Mouse (Mus musculus) lung, postnatal 4 days (tissue): ENCODE measurements around the gene Kcnq1.

Experiments
- DNase-seq, 2 experiments: peaks; one replicate each; pipeline ENCODE4 v3.0.0; 2021

Gene Kcnq1

DNA sequence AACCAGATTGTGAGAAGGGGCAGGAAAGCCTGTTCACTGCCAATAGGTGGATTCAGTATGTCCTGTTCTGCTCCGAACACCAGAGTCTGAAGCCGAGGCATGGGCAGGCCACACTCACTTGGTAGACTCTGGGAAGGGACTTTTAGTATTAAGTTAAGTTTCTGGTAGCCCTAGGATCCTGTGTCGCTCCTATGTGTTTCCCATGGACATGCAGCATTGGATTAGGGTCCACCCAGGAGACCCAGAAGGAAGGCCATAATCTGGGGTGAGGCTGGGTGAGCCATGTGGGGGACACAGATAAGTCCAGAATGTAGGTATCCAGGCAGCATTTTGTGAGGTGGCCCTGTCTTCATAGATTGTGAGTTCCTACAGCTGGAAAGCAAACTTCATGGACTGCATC, 81.0 kb downstream of the Kcnq1 start:
- DNase-seq = no peak

DNA sequence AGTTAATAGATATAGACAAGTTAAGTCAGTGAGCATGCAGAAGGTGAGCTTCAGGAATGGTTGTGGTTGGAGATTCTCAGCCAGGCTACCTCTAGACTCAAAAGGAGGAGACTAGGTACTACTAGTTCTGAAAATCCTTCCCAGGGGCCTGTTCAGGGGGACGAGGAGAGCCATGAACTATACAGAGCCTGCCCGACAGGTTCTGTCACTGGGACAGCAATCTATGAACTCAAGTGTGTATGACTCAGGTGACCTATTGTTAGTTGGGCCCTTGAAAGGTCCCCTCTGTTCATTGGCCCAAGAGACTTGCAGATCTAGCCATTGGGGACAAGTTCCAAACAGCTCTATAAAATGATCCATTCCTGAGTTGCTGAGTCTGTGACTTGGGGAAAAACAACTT, 82.4 kb downstream of the Kcnq1 start:
- DNase-seq = no peak

DNA sequence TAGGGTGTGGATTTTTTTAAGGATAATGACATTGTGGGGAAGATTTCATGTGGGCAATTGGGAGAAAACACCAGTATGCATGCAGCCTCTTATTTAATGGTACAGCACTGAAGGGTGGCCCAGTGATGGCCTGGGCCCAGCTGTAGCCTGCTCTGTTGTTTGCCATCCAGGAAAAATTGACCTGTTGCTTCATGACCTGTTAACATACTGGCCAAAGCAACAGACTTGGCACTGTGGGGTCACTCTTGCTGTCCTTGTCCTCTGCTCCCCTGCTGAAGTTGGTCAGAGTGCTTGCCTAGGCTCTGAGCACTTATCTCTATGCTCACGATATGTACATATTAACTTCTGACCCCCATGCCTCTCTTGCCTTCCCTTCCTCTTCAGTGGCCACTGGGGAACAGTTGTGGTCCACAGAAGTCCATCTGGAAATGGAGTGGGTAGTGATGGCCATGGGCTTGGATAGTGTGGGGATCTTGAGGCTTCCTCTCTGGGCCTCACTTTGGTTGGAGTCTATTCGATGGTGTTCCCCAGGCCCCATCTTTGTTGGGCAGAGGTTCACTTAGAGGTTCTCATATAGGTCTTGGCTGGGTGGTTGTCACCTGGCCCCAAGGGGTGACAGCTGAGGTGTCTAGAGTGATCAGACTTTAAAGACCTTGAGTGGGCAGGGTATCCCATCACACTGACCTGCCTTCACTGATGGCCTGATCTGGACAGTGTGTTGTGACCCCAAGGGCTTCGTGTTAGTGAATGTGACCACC, 84.0 kb downstream of the Kcnq1 start:
- no peak for DNase-seq

DNA sequence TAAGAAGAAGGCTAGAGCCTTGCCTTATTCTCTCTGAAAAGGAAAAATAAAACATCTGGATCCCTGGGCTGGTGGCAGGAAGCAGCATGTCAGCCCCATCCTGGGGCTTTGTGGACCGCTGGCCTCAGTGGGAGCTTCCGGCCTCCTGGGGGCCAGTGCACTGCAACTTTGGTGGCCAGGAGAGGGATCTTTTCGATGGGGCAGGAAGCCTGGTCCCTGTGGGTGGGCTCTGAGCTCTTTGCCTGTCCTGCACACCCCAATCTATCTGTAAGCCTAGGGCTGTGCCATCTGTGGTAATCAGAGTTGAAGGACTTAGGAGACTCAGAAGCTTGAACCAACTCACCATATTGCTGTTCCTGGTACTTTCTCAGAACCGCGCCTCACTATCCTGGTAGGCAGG, 84.7 kb downstream of the Kcnq1 start:
- DNase-seq = no peak

DNA sequence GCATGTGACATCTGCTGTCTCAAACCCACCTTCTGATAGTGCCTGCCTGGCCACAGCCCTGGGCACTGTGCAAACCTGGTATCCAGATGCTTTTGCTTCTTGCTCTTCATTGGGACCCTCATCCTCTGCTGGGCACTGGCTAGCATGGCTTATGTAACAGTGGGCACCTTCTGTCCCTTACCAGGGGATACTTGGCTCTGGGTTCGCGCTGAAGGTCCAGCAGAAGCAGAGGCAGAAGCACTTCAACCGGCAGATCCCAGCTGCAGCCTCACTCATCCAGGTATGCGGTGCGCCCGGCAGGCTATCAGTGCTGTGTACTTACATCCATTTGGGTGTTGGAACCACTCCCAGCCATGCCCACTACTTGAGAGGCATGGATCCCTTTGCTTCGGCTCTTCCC, 86.2 kb downstream of the Kcnq1 start:
- DNase-seq = peak in 1 of 2 experiments; percentile 2

DNA sequence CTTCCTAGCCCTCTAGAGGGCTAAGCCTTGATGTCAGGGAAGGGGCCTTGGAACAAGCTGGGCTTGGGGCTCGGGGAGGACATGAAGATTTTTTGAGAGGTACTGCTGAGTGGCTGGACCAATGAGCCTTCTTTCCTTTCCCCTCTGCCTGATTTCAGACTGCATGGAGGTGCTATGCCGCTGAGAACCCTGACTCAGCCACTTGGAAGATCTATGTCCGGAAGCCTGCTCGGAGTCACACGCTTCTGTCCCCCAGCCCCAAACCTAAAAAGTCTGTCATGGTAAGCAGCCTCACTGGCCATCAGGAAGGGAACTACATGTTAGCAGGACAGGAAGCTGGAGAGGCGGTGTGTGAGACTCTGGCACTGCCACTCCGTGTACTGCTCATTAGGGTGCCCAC, 87.9 kb downstream of the Kcnq1 start:
- no peak for DNase-seq

DNA sequence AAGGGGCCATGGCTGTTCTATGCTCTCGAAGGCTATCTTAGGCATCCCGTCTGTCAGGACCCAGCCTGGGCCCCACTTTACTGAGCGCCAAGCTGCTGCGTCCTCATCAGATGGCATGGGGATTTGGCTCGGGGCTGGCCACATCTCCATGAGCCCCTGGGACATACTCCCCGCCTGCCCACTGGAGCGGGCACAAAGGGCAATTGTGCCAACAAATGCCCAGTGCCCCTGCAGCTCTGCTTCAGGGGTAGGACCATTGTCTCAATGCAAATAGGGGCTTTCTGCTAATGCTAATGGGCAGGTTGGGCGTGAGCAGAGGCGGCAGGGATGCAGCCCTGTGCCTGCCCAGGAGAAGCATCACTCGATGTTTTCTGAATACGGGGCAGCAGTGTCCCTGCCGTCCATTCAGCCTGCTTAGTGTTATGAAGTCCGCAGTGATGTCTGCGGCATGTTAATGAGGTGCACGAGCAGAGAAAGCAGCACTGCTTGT, 91.8 kb downstream of the Kcnq1 start:
- peak in 1 of 2 experiments; percentile 14 for DNase-seq

DNA sequence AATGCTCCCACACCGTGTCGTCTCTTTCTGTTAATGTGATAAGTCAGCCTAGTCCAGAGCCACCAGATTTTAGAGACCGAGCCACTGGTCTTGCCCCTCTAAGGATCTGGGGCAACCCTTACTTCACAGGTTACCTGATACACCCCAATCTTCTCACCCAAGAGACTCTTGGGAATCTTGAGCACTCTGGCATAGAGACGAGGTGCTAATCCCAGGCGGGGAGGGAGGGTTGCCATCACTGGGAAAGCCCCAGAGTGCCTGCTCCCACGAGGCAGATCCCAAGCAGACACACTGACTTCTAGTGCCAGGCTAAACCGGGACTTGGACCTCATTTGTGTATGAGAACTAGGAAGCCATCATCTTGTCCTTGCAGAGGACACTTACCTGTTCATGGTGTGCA, 92.3 kb downstream of the Kcnq1 start:
- no peak for DNase-seq

DNA sequence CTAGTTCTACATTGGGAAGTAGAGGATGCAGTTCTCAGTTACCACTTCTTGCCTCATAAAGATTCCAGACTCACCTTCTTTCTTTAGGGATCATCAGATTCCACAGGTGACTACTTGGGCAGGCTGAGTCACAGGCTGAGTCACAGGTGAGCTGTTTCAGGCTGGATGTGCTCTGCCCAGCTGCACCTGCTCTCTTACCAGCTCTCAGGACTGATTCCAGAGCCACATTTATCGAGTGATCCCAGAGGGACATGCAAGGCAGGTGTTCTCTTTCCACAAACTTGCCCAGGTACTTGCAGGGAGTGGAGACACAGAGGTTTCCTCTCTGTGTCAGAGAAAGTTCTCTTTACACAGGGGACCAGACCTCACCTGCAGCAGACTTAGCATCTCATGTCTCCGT, 95.1 kb downstream of the Kcnq1 start:
- DNase-seq = peak in 1 of 2 experiments; percentile 6

DNA sequence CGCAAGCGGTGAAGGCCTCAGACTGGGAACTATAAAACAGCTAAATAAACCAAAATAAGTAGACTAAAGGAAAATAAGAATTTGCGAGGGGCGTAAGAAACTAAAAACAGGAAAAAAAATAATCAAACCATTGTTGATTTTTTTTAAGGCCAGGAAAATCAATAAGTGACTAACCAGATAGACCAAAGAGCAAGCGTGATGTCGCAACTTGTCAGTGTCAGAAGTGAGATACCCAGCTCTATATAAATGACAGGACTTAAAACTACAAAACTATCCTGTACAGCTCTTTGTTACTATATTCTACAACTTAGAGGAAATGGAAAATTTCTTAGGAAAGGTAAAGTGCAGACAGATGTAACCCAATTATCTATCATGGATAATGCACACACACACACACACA, 97.7 kb downstream of the Kcnq1 start:
- no peak for DNase-seq

DNA sequence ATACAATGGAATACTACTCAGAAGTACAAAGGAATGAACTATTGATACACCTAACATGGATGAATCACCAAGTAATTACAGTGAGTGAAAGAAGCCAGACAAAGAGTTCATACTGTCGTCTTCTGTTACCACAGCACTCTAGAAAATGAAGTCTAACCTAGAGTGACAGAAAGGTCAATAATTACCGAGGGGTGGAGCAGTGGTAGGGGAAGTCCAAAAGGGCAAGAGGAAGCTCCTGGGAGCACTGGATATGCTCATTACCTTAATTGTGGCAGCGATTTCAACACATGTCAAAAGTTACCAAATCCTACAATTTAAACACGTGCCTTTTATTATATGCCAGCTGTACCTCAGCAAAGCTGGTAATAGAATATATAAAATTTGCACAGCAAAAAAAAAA, 100.9 kb downstream of the Kcnq1 start:
- no peak for DNase-seq

DNA sequence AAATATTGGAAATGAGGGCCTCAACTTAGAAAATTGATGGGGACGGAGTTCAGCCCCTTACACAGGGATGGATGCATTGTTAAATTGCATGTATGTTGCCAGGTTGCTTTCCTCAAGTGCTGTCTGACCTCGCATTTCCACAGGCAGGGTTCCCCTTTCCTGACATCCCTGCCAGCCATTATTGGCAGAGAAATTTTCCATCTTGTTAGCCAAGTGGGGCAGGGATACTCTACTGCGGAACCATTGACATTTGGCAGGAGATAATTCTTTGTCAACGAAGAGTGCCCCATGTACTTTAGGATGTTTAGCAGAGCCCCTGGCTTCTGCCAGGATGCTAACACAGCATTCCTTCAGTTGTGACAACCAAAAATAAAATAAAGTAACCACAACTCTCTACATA, 104.6 kb downstream of the Kcnq1 start:
- DNase-seq = peak in 1 of 2 experiments; percentile 38

DNA sequence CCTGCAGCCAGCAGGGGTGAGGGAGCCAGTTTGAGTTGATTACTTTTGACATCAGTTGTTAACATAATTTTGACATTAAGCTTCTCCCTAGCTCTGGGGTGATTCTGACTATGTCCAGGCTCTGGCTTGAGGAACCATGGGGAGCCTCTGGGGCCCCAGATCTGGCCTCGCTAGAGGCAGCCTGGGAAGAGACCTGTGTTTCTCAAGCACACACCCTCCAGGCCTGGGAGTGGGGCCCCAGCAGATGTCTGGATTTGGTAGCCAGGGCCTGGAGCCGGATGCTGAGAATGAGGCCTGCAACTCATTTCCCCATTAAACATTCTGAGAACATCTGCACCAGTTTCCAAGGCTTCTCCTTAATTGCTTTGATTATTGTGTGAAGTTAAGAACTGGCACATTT, 145.0 kb downstream of the Kcnq1 start:
- no peak for DNase-seq

DNA sequence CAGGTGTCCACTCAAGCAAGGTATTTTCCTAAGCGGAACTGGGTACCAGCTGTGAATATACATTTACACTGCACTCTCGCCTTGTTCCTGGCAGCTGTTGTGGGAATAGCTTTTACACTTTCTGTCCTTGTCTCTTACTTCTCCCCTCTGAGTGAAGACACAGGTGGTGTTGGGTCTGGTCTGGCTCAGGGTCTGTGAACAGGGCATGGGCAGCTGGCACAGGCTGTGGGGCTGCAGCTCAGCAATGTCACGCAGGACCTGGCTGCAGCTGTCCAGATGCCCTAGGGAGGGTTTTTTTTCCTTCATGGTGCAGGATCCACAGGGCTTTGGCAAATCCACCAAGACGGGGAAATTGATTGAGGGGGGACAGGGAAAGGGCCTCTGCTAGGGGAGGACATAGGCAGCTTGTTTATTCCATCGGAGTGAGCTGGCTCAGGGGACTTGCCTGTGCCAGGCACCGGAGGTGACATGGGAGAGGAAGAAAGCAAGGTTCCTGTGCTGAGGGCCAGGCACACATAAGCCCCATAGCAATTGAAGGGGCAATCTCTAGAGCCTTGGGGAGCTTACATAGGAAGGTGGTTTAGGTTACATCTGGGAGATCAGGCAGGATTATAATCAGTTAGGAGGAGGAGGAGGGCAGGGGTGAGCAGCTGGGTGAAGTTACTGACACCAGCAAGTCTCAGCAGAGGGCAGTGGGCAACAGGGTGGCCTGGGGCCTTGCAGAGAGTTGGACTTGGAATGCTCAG, 147.1 kb downstream of the Kcnq1 start:
- DNase-seq = no peak

DNA sequence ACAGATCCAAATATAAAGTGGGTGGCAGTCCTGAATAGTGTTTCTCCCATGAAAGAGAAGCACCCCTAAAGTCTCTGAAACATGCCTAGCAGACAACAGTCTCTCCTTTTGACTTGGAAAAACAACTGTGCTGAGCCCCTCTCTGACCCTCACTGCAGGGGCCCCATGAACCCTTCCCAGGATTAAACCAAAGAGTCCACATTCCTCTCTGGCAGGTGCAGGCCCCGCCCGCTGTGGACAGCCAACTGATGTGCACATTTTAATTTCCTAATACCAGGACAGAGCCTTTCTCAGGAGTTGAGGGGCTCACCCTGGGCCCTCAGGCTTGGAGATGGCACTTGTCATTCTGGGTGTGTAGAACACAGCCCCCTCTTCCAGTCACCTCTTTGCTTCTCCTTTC, 148.7 kb downstream of the Kcnq1 start:
- DNase-seq = no peak

DNA sequence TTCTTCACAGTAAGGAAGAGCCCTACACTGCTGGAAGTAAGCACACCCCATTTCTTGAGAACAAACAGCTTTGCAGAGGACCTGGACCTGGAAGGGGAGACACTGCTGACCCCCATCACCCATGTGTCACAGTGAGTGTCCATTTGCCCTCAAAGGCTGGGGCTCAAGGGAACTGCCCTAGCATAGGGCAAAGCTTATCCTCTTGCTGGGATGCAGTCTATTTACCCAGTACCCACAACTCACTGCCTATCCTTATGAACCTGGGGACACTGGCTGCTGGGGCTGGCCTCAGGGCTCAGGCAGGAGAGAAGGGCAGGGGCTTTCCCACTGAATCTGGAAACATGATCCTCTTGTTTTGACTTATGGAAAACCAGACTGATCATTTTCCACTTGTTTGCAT, 155.1 kb downstream of the Kcnq1 start:
- no peak for DNase-seq

DNA sequence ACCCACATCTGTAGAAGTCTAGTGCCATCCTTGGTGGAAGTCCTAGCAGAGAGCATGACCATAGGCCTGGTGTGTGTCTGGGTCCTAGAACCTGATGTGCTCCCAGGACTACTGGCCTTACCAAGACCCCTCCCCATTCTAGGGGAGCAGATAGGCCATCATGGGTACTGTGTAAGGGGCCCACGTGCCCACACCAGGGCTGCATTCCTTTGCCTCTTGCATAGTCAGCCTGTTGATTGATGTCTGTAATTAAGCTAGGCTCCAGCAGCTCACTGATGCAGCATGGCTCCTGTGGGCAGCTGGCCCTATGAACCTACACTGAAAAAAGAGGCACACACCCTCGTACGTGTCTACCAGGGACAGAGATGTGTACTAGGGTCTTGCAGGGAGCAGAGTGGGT, 157.4 kb downstream of the Kcnq1 start:
- DNase-seq = peak in 1 of 2 experiments; percentile 2

DNA sequence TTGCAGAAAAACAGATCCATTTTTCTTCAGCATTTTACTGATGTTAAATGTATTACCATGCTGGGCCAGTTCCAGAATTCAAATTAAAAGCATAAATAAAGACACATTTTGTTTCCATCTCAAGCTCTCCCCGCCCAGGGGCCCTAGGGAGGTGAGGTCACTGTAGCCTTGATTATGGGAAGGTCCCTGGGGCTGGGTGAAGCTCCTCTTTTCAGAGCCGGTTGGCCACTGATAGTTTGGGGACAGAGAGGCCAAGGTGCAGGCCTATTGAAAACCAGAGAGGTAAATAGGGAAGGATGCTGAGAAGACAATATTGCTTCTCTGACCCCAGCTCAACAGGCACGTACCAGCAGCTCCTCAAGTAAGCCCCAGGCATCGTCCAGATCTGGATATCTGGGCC, 157.8 kb downstream of the Kcnq1 start:
- no peak for DNase-seq

DNA sequence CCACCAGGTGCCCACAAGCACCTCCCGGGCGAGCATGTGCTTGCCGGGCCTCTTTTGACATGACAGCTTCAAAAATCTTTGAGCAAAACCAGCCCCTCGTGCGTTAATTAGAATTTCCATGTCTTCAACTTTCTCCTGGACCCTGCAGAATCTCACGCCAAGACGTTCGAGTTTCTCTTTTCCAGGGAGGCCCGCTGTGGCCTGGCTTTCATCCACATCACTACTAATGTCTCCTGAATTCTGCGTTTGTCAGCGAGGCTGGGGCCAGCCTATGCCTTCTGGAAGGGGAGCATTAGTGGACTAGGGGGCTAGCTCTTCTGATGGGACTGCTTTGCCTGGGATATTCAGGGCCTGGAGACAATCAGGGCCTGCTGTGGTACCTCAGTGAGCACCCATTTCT, 159.2 kb downstream of the Kcnq1 start:
- DNase-seq = peak in 1 of 2 experiments; percentile 3

DNA sequence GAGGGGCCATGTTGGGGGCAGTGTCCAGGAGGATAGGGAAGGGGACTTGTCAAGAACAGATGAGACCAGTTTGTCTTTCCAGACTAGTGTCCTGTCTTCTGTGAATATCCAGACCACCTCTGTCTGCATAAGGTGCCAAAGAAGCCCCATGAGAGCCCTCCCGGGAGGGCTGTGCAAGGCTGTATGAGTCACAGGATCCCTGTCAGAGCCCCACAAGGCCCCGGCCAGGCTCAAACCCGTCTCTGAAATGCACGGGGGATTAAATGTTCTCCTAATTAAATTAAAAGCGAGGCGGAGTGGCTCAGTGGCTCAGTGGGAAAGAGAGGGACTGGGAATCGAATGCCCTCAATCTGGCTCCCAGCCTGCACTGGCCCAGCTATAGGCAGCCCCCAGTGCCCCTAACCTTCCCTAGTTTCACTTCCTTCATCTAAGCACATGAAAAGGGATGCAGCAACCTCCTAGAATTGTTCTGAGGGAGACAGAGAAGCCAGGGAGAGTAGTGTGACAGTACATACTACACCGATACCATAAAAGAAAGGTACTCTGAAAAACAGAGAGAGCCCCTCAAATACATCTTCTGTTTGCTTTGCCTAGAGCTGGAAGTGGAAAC, 159.8 kb downstream of the Kcnq1 start:
- no peak for DNase-seq

DNA sequence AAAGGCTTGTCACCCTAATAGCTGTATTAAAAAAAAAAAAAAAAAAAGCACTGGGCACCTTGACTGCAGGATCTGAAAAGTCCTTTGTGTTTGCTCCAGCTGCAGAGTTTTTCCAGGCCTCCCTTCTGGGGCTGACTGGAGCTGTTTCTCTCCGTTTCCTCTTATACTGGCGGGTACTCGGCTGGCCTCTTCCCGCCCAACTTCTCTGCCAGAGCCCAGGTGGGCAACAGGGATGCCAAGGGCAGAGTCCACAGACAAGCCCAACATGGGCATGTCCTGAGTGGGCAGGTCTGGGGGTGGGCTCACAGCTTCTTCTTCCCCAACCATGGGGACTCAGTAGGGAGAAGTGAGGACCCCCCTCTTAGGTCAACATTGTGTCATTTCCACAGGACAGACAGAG, 167.6 kb downstream of the Kcnq1 start:
- DNase-seq = no peak

DNA sequence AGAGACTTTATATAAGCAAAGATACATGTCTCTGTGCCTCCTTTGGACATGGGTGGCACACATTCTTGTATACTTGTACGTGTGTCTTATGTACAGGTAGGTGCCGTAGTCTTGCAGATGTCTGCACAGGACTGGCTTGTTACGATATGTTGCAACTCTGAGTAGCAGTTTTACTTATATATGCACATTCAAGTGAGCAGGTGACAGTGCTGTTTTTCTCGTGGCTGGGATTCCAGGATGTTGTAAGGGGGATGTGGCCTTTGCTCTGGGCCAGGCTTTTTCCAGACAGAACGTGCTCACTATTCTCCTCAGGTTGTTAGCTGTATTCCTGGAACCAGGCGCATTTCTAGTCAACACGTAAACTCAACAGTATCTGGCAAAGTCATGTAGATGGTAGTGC, 168.9 kb downstream of the Kcnq1 start:
- no peak for DNase-seq

DNA sequence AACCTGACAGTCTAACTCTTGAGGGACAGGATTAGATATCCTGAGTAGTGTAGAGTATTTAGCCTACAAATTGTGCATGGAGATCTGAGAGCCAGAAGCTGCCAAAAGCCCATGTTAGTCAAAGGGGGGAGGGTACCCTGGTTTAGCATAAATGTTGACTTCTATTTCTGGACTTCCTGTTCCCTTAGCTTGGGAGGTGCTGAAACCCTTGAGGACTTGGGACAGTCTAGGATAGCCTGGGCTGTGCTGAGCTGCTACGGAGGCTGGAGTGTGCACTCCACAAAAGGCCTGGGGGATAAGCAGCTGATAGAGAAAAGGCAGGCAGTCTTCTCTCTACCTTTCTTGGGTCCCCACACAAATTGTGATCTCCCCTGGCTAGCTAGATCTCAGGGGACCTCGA, 177.5 kb downstream of the Kcnq1 start:
- no peak for DNase-seq

DNA sequence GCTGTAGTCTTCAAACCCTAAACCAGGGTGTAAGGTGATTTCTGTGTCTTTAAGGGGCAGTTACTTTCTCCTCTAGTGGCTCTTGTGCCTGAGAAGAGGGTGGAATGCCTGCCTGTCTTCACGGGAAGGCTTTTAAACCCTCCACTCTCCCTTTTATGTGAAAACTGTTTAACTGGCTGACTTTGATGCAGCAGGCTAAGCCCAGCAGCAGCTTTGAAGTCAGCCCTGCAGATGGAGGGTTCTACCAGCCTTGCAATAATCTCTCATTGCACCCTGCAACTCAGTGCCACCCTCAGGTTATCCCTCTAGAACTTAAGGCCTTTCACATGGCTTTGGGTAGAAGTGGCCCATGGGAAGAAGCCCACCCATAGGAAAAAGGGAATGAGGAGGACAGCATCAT, 178.7 kb downstream of the Kcnq1 start:
- no peak for DNase-seq
